Mouse (Mus musculus) midbrain, embryonic 16.5 days (tissue): ENCODE results near the gene Ascc1. TPM values are rescaled to one million over a fixed set of nuclear protein-coding genes. Genes with fewer than 3 reads are reported as not detected.

Experiments
- ATAC-seq: fragments of 200-750 bp; cut with Nextera tagmentation; 2 replicates; pipeline ENCODE4 v1.8.0; 2017; ENCODE audit warnings: moderate TSS enrichment
- H3K27ac ChIP-seq: fragments of 300-500 bp; sonication (generic); 2 replicates; pipeline ENCODE4 v1.5.1; 2014; ENCODE audit warnings: mild to moderate bottlenecking, low read length, mixed read lengths
- H3K27me3 ChIP-seq: fragments of 300-500 bp; sonication (generic); 2 replicates; pipeline ENCODE4 v1.6.1; 2014; ENCODE audit warnings: low read depth, low read length, mixed read lengths; ENCODE audit not compliant: control insufficient read depth, insufficient read depth
- H3K36me3 ChIP-seq: fragments of 300-500 bp; sonication (generic); 2 replicates; pipeline ENCODE4 v1.6.1; 2014; ENCODE audit warnings: mild to moderate bottlenecking, low read length, moderate library complexity, mixed read lengths; ENCODE audit not compliant: control insufficient read depth, insufficient read depth
- H3K4me1 ChIP-seq: fragments of 300-500 bp; sonication (generic); 2 replicates; pipeline ENCODE4 v1.6.1; 2014; ENCODE audit warnings: mild to moderate bottlenecking, low read length, mixed read lengths; ENCODE audit not compliant: control insufficient read depth, insufficient read depth
- H3K4me2 ChIP-seq: fragments of 300-500 bp; sonication (generic); 2 replicates; pipeline ENCODE4 v1.6.1; 2014; ENCODE audit warnings: mild to moderate bottlenecking, low read length, mixed read lengths
- H3K4me3 ChIP-seq: fragments of 300-500 bp; sonication (generic); 2 replicates; pipeline ENCODE4 v1.5.1; 2014; ENCODE audit warnings: low read depth, mild to moderate bottlenecking, low read length, moderate library complexity, mixed read lengths
- H3K9ac ChIP-seq: fragments of 300-500 bp; sonication (generic); 2 replicates; pipeline ENCODE4 v1.6.1; 2014; ENCODE audit warnings: low read depth, low read length, mixed read lengths
- H3K9me3 ChIP-seq: fragments of 300-500 bp; sonication (generic); replicated peaks from 2 replicates; pipeline ENCODE4 v1.6.1; 2014; ENCODE audit warnings: mild to moderate bottlenecking, low read length, mixed read lengths; ENCODE audit not compliant: control insufficient read depth, poor library complexity, severe bottlenecking
- WGBS: fragments of 180-500 bp; shearing (Covaris S2); extraction: QIAGEN DNeasy Blood & Tissue Kit; methylation state at CpG from one replicate; pipeline ENCODE4 v1.1.7; 2014; 5-methylcytosine and 5-hydroxymethylcytosine counted together
- microRNA-seq: library from miRNA; unstranded; fragments of <30 nt; microRNA quantifications from one replicate; pipeline ENCODE4, GENCODE M21; 2017
- polyA plus RNA-seq: library from polyadenylated mRNA; unstranded; fragments of >200 nt; fragmentation: Nextera tagmentation; extraction: Ambion mirVana; gene quantifications from 2 replicates; pipeline ENCODE4 v1.2.1, GENCODE M21; 2015

Ascc1 gene
- polyA plus RNA-seq, 1 experiment from 2014 or later = 54.5 TPM

DNA sequence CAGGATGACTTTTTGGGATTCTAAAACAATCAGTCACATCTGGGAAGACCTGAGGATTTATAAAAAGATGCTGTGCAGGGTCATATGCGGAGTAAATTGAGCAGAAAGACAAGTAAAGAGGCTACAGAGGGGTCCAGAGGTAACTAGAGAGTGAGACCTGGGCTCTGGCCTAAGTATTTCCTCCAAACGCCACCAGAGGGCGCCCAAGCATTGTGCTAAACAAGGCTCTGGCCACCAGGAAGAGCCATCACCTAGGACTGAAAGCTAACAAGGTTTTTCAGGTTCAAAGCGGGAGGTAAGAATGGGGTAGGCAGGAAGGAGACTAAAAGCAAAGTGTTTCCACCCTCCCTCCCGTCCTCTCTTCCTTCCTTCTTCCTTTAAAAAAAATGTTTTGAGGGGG, 145.5 kb downstream of the Ascc1 start:
- H3K4me2 ChIP-seq = no peak overlapping the region
- H3K27me3 ChIP-seq = no peaks in the 10 kb centered on the region
- H3K9me3 ChIP-seq = no peaks in the 10 kb centered on the region
- ATAC-seq = 0 out of 2 replicates have a peak, but pooled peaks have one; percentile 67
- H3K27ac ChIP-seq = no peak overlapping the region
- under 1% methylated on average over 5 of the region's 5 CpGs for WGBS
- no peak overlapping the region for H3K9ac ChIP-seq
- no peaks in the 10 kb centered on the region for H3K36me3 ChIP-seq
- no peaks in the 10 kb centered on the region for H3K4me1 ChIP-seq
- H3K4me3 ChIP-seq = no peak overlapping the region

Small RNAs within 50 kb of the gene (microRNA-seq; reads per million reads assigned to microRNA genes)
- gene Mir6906 = 1.4 reads per million

Other genes starting within 250 kb of the Ascc1 start
- gene Dnajb12, start 123.2 kb upstream of the Ascc1 start, polyA plus RNA-seq = 18.5 and 19.1 TPM in 2 replicates
- gene Ddit4, start 51.0 kb upstream of the Ascc1 start, polyA plus RNA-seq = 52.7 and 66.3 TPM in 2 replicates
- 98.9 and 104 TPM in 2 replicates for gene Anapc16, start 330 bp downstream of the Ascc1 start, polyA plus RNA-seq
- 115 and 129 TPM in 2 replicates for gene Spock2, start 103.4 kb downstream of the Ascc1 start, polyA plus RNA-seq
- 0.97 and 1.0 TPM in 2 replicates for gene Chst3, start 216.5 kb downstream of the Ascc1 start, polyA plus RNA-seq